Mouse (Mus musculus) liver, embryonic 14.5 days (tissue): ENCODE measurements around the gene Phyhipl. TPM values are rescaled to one million over a fixed set of nuclear protein-coding genes. Genes with fewer than 3 reads are reported as not detected.

ENCODE experiments used
- ATAC-seq: fragments of 200-750 bp; cut with Nextera tagmentation; 2 replicates; pipeline ENCODE4 v1.8.0; 2017; ENCODE audit warnings: moderate number of reproducible peaks, mild to moderate bottlenecking, moderate library complexity; ENCODE audit not compliant: insufficient read depth
- DNase-seq, 3 experiments: peaks; one replicate each; pipeline ENCODE4 v3.0.0-alpha.2; 2012 to 2013; ENCODE audit warnings: low read depth in 3 of 3, low spot score in 3 of 3
- H3K27ac ChIP-seq: fragments of 300-500 bp; sonication (generic); 2 replicates; pipeline ENCODE4 v1.5.1; 2014; ENCODE audit warnings: moderate library complexity, mild to moderate bottlenecking, control low read depth, inconsistent platforms
- H3K27me3 ChIP-seq: fragments of 300-500 bp; sonication (generic); 2 replicates; pipeline ENCODE4 v1.6.1; 2014; ENCODE audit warnings: mild to moderate bottlenecking, low read length, moderate library complexity; ENCODE audit not compliant: control insufficient read depth, insufficient read depth
- H3K36me3 ChIP-seq: fragments of 300-500 bp; sonication (generic); replicated peaks from 2 replicates; pipeline ENCODE4 v1.6.1; 2014; ENCODE audit warnings: low read depth; ENCODE audit not compliant: control insufficient read depth, insufficient read depth
- H3K4me1 ChIP-seq, 2 experiments: fragments of 200-500 bp in 1 of 2; fragments of 300-500 bp in 1 of 2; sonication (generic) in 1 of 2; replicated peaks; 2 replicates each; pipeline ENCODE4 v1.6.1; 2012 to 2014; ENCODE audit warnings: antibody characterized with exemption in 1 of 2, inconsistent platforms in 1 of 2, low read length in 1 of 2; ENCODE audit not compliant: control insufficient read depth in 2 of 2, insufficient read depth in 2 of 2
- H3K4me2 ChIP-seq: fragments of 300-500 bp; sonication (generic); 2 replicates; pipeline ENCODE4 v1.6.1; 2014; ENCODE audit warnings: low read depth, mild to moderate bottlenecking, control low read depth, moderate library complexity
- H3K4me3 ChIP-seq, 2 experiments: fragments of 200-500 bp in 1 of 2; fragments of 300-500 bp in 1 of 2; sonication (generic) in 1 of 2; 2 replicates each; pipeline ENCODE4 v1.5.1; 2012 to 2014; ENCODE audit warnings: low read depth in 2 of 2, low read length in 2 of 2, mild to moderate bottlenecking in 2 of 2, control low read depth in 1 of 2, inconsistent platforms in 1 of 2, moderate library complexity in 1 of 2; ENCODE audit not compliant: insufficient read depth in 1 of 2
- H3K9ac ChIP-seq: fragments of 300-500 bp; sonication (generic); replicated peaks from 2 replicates; pipeline ENCODE4 v1.6.1; 2014; ENCODE audit warnings: mild to moderate bottlenecking, control low read depth, moderate library complexity
- H3K9me3 ChIP-seq: fragments of 300-500 bp; sonication (generic); 2 replicates; pipeline ENCODE4 v1.6.1; 2016; ENCODE audit warnings: low read length, mixed read lengths; ENCODE audit not compliant: control insufficient read depth
- CTCF ChIP-seq: IDR thresholded peaks from 2 replicates; pipeline ENCODE4 v1.5.1; 2016; ENCODE audit warnings: antibody characterized with exemption, low read depth, control low read depth
- EP300 ChIP-seq: IDR thresholded peaks from 2 replicates; pipeline ENCODE4 v1.6.1; 2016; ENCODE audit warnings: antibody characterized with exemption, low read depth
- WGBS: fragments of 180-500 bp; shearing (Covaris S2); extraction: QIAGEN DNeasy Blood & Tissue Kit; methylation state at CpG from one replicate; pipeline ENCODE4 v1.1.7; 2014; ENCODE audit not compliant: insufficient replicate concordance; 5-methylcytosine and 5-hydroxymethylcytosine counted together
- polyA plus RNA-seq, 2 experiments: library from polyadenylated mRNA; depleted of rRNA in 1 of 2; stranded (reverse) in 1 of 2; unstranded in 1 of 2; fragments of >200 nt; fragmentation: Nextera tagmentation in 1 of 2; extraction: Ambion mirVana in 1 of 2; gene quantifications; 2 replicates each; pipeline versions ENCODE4 v1.2.1 to v1.2.3; 2012 to 2014

Gene Phyhipl
- polyA plus RNA-seq, 2 experiments = 0.01 to 0.08 TPM

DNA sequence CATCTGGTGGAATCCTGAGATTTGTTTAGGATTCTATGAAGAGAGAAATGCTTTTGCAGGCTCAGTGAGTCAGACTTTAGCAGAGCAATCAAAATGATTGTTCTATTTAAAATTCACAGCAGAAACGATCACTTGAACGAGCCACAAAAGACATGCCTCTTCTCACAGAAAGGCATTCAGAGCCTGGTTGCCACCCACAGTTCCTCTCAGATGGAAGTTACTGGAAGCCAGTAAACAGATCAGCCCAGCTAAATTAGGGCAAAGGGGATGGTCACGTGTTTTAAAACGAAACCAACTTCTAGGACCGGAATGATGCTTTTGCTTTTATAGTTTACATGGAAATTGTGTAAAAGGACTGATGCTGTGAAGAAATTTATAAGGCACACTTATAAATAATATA is 6.9 kb downstream of the Phyhipl start:
- Histone ChIP-seq H3K9ac (no peak overlapping the region), H3K9me3 (no peaks in the 10 kb centered on the region), H3K4me1 (no peaks in the 10 kb centered on the region), H3K4me2 (no peak overlapping the region), H3K27me3 (no peaks in the 10 kb centered on the region), H3K27ac (no peak overlapping the region), H3K4me3 (no peak overlapping the region), H3K36me3 (no peaks in the 10 kb centered on the region)
- DNase-seq (no peak), ATAC-seq (no peak)
- no peak for TF ChIP-seq CTCF
- WGBS = 72% methylated on average over 5 of the region's 5 CpGs

- no peaks in the 10 kb centered on the region for H3K36me3 ChIP-seq
- no peaks in the 10 kb centered on the region for H3K4me1 ChIP-seq
- no peak overlapping the region for H3K27ac ChIP-seq
- H3K27me3 ChIP-seq = no peaks in the 10 kb centered on the region
- WGBS = 65% methylated on average over 9 of the region's 9 CpGs
- no peak overlapping the region for H3K9ac ChIP-seq
- H3K9me3 ChIP-seq = no peaks in the 10 kb centered on the region
- DNase-seq (no peak), ATAC-seq (no peak)
- H3K4me2 ChIP-seq = no peak overlapping the region
- TF ChIP-seq EP300 = no peak
- TF ChIP-seq CTCF = no peak
- H3K4me3 ChIP-seq = no peak overlapping the region
Observed at GRCm38 (mm10) chr10:70643131-70643530, 12.6 kb downstream of the Phyhipl start.

- Histone ChIP-seq H3K36me3 (no peaks in the 10 kb centered on the region), H3K4me1 (no peaks in the 10 kb centered on the region), H3K9ac (no peak overlapping the region), H3K9me3 (no peaks in the 10 kb centered on the region), H3K4me3 (no peak overlapping the region), H3K27ac (no peak overlapping the region), H3K4me2 (no peak overlapping the region), H3K27me3 (no peaks in the 10 kb centered on the region)
- TF ChIP-seq CTCF = no peak
- TF ChIP-seq EP300 = no peak
- WGBS = 65% methylated on average over 11 of the region's 11 CpGs
- DNase-seq (no peak), ATAC-seq (no peak)
Observed at GRCm38 (mm10) chr10:70640896-70641596, 14.7 kb downstream of the Phyhipl start.

- TF ChIP-seq EP300 = no peak
- no peak for TF ChIP-seq CTCF
- ATAC-seq (no peak), DNase-seq (no peak)
- H3K27ac ChIP-seq = no peak overlapping the region
- WGBS = 62% methylated on average over 17 of the region's 17 CpGs
- H3K36me3 ChIP-seq = no peaks in the 10 kb centered on the region
- no peaks in the 10 kb centered on the region for H3K27me3 ChIP-seq
- H3K9me3 ChIP-seq = no peaks in the 10 kb centered on the region
- no peaks in the 10 kb centered on the region for H3K4me1 ChIP-seq
- H3K4me2 ChIP-seq = no peak overlapping the region
- H3K4me3 ChIP-seq = no peak overlapping the region
- no peak overlapping the region for H3K9ac ChIP-seq
Observed at GRCm38 (mm10) chr10:70640075-70640737, 15.6 kb downstream of the Phyhipl start.

DNA sequence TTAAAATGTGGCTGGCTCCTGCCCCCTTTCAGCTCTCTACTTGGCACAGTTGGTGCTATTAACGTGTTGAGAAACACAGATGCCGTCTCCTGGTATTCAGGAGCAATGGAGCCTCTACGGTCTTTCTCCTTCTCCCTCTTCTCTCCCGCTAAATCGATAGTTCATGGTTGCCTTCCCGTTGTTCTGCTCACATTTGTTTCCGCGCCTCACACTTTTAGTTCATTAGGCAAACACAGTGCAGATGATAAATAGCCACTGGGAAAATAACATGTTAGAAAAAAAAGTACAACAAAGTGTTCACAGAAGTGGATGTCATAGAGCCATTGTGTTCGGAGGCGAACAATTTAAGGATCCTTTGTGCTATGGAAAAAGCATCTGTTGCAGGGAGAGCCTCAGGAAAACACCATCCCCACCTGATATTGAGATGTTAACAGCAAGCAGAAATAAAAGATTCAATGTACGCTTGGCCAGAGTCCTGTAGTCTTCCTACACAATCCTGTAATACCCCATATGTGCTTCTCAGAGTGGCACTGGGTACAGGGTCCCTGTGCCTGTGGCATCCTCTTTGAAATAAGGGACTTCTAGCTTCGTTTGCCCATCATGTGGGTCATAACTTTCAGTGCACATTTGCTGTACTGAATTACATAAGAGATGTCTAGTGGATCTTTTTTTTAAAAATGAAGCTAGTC is 18.0 kb downstream of the Phyhipl start:
- Histone ChIP-seq H3K36me3 (no peaks in the 10 kb centered on the region), H3K27me3 (no peaks in the 10 kb centered on the region), H3K4me1 (no peaks in the 10 kb centered on the region), H3K9ac (no peak overlapping the region), H3K9me3 (no peaks in the 10 kb centered on the region), H3K4me3 (no peak overlapping the region), H3K27ac (no peak overlapping the region), H3K4me2 (no peak overlapping the region)
- TF ChIP-seq CTCF = no peak
- WGBS = 68% methylated on average over 12 of the region's 12 CpGs
- no peak for ATAC-seq
- DNase-seq = no peak
